Mouse (Mus musculus): ENCODE results near the gene 1700022I11Rik.
"Not testable (repeated sequence)": the region's sequence is repeated elsewhere in the genome, so short reads cannot be mapped to it uniquely, and the experiment has no call there.

The 1700022I11Rik gene

DNA sequence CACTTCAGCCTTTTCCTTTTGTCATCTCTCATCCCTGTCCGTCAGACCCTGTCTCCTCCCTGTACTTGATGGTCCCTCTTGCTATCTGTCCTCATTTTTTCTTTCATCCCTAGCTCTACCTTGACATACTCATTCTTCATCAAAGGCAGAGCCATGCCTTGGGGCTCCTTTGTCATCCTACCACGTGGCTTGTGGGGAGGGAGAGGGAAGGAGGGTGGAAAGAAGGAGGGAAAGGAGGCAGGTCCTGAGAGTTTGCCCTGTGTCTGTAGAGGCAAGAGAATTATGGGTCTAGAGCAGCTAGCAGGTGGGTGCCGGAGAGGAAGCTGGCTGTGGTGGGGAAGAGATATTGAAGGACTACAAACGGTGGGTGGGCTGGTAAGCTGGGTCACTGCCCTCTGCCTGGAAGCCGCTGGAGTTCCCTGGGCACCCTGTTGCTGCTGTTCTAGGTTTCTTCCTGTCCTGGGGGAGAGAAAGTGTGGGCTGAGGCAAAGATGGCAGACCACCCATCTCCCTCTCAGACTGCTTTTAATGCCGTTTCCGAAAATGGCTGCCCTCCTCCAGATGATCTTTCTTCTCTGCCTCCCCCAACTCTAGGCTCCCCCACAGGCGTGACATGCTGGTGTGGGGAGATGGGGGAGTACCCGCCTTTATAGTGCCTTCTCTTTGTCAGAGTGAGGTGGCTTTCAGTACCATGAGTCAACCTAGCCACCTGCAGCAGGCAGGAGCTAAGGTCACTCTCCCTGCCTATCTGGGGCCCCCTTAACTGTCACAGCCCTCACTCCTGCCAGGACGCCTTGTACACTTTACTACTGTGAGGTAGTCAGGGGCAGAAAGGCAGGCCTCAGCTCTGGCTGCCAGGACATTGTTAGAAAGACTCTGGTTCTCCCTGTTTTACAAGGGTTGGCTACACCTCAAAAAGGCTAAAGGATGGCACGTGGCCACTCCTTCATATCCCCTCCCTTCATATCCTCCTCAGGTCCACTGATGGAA lies 17.9 kb upstream of the 1700022I11Rik start:
- no peak for DNase-seq (ENCODE audit: low read depth, low spot score)

- no peak for DNase-seq (ENCODE audit: low read depth, low spot score)
Measured at GRCm38 (mm10) chr4:42952563-42952962, 16.8 kb upstream of the 1700022I11Rik start.

DNA sequence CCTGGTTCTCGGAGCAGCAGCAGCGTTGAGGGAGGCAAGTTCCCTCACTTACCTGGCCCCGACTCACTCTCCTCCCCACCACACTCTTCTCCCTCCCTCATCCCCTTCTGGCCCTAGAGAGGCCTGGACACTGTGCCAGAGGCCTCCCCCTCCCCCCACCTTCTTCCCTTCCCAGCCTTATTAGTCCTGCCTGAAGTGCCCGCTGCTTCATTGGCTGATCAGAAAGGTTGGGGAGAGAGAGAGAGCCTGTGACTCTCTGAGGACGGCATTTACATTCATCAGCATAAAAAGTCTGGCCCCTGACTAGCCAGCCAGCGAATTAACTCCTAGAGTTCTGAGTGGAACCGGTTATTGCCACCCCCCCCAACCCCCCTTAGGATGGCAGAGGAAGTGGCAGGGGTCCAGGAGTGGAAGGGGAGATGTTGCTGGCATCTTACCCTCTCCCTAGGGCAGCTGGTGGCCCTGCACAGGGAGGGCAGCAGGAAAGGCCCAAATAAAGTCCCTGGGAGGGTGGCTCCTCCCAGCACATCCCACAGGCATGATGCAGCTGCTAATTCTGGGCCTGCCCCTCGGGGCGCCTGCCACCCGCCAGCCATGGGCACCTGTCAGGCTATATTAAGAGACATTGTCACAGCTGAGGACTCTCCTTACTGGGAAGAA lies 15.8 kb upstream of the 1700022I11Rik start:
- no peak for DNase-seq (ENCODE audit: low read depth, low spot score)

DNA sequence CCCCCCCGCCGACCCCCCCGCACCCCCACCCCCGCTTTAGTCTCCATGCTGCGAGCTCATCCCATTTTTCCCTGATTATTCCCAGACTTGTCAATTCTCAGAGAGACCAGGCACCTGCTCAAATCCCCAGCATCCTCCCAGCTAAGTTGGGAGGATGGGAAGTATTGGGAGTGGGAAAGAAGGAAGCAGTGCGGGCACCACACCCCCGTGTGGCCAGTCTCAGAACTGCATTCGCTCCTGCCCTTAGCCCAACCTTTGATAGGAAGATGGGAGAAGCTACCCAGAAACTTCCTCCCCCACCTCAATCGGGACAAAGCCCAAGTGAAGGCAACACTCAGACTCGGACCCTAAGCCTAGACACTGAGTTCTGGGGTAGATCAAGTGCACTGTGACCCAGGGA lies 15.1 kb upstream of the 1700022I11Rik start:
- no peak for DNase-seq (ENCODE audit: low read depth, low spot score)

GRCm38 (mm10) chr4:42955200-42955599 lies 14.2 kb upstream of the 1700022I11Rik start:
- DNase-seq (ENCODE audit: low read depth, low spot score), result no peak

GRCm38 (mm10) chr4:42956581-42956980 lies 12.8 kb upstream of the 1700022I11Rik start:
- no peak for DNase-seq (ENCODE audit: low read depth, low spot score)

- no peak for DNase-seq (ENCODE audit: low read depth, low spot score)
Measured at GRCm38 (mm10) chr4:42957306-42957705, 12.1 kb upstream of the 1700022I11Rik start.

GRCm38 (mm10) chr4:42957979-42958378 lies 11.4 kb upstream of the 1700022I11Rik start:
- no peak for DNase-seq (ENCODE audit: low read depth, low spot score)

DNA sequence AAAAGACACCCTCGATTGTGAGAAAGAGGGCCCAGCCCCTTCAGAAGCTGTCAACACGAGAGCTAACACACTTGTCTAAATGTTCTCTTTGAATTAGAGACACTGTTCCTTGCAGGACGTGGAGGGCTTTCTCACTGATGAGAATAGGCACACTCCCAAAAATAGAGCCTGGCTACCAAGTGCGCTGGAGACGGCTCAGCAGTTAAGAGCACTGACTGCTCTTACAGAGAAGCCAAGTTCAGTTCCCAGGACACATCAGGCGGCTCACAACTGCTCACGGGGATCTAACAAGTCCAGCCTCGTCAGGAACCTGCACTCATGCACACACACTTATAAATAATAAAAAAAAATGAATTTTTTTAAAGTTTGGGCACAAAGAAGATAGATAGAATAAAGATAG lies 10.5 kb upstream of the 1700022I11Rik start:
- no peak for DNase-seq (ENCODE audit: low read depth, low spot score)

- DNase-seq (ENCODE audit: low read depth, low spot score), result no peak
Measured at GRCm38 (mm10) chr4:42959382-42959781, 10.0 kb upstream of the 1700022I11Rik start.

DNA sequence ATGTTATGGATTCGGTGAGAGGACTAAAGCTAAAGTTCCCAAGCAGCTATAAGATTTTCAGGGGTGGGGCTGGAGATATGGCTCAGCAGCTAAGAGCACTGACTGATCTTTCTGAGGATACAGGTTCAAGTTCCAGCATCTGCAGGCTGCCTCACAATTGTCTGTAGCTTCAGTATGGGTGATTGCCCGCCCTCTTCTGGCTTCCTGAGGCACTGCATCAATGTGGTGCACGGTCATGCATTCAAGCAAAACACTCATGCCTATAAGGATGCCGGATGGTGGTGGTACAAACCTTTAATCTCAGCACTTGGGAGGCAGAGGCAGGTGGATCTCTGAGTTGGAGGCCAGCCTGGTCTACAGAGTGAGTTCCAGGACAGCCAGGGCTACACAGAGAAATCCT lies 7.8 kb upstream of the 1700022I11Rik start:
- no peak for DNase-seq (ENCODE audit: low read depth, low spot score)

- DNase-seq (ENCODE audit: low read depth, low spot score), result no peak
Measured at GRCm38 (mm10) chr4:42963480-42963879, 5.9 kb upstream of the 1700022I11Rik start.

DNA sequence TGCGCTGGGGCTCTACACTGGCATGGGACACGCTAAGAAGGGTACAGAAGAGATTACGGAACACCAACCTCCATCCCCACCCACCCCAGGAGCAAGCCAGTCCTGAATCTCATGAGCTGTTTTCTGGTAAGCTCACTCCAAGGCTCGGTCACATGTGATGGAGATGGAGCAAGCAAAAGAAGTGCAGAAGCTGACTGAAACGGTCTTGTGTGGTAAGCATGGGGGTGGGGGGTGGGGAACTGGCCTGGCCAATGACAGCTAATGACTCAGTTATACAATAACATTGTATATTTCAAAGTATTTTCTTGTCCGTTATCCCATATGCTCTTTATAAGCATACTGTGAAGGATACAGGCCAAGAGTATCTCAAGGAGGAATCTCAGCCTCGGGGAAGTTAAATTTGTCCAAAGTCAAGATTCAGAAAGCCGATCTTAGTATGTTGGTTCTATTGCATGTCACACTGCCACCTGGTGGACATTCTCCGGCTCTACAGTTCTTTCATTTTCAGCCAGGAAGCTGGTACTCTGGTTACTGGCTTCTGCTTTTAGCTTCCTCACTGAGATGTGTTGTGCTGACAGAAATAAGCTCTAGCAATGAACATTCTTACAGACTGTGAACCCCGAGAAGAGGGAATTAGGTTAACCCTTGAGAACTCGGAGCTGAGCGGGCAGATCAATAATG lies 4.2 kb upstream of the 1700022I11Rik start:
- DNase-seq (ENCODE audit: low read depth, low spot score), result no peak

- DNase-seq (ENCODE audit: low read depth, low spot score), result no peak
Measured at GRCm38 (mm10) chr4:42972952-42973351, 3.5 kb downstream of the 1700022I11Rik start.

DNA sequence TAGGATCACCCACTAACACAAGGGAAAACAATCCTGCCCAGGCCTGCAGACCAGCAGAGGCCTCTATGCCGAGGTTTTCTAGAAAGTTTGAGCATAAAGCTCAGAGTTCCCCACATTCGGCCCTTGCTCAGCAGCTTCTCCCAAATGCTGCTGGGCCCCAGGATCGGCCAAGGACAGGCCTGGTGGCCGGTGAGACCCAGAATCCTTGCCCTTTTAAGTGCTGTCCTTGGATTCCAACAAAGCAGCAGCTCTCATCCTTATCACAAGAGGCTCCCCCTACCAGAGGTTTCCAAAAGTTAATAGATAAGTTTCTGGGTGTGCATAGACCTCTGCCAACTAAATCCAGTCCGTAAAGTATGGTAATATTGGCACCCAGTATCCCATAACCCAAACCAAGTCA lies 4.5 kb downstream of the 1700022I11Rik start:
- no peak for DNase-seq (ENCODE audit: low read depth, low spot score)

DNA sequence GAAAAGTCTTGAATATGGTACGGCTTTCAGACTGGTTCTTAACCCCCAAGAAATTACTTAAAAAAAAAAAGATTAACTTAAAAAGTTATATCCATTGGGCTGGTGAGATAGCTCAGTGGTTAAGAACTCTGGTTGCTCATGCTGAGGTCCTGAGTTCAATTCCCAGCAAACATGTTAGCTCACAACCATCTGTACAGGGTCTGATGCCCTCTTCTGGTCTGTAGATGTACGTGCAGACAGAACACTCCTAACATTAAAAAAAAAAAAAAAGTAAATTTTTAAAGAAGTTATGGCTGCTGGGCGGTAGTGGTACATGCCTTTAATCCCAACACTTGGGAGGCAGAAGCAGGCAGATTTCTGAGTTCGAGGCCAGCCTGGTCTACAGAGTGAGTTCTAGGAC lies 8.7 kb downstream of the 1700022I11Rik start:
- DNase-seq (ENCODE audit: low read depth, low spot score), result no peak

DNA sequence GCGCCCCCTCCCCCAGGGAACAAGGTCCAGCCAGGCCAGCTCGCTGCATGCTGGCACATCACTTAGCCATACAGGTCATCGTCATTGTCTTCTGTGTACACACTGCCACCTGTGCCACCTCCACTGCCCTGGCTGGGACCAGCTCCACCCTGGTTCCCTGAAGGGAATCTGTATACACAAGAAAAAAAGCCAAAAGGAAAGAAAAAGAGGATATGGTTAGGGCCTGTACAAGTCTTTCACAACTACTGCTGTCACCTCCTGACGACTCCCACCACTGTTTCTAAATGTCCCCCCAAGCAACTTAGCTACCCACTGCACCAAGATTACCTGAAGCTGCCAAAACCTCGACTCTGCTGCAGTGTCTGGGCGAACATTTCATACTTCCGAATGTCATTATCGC lies 11.1 kb downstream of the 1700022I11Rik start:
- DNase-seq (ENCODE audit: low read depth, low spot score), result not testable (repeated sequence)

- no peak for DNase-seq (ENCODE audit: low read depth, low spot score)
Measured at GRCm38 (mm10) chr4:42988296-42988695, 18.9 kb downstream of the 1700022I11Rik start.

- no peak for DNase-seq (ENCODE audit: low read depth, low spot score)
Measured at GRCm38 (mm10) chr4:42998022-42998421, 28.6 kb downstream of the 1700022I11Rik start.

DNA sequence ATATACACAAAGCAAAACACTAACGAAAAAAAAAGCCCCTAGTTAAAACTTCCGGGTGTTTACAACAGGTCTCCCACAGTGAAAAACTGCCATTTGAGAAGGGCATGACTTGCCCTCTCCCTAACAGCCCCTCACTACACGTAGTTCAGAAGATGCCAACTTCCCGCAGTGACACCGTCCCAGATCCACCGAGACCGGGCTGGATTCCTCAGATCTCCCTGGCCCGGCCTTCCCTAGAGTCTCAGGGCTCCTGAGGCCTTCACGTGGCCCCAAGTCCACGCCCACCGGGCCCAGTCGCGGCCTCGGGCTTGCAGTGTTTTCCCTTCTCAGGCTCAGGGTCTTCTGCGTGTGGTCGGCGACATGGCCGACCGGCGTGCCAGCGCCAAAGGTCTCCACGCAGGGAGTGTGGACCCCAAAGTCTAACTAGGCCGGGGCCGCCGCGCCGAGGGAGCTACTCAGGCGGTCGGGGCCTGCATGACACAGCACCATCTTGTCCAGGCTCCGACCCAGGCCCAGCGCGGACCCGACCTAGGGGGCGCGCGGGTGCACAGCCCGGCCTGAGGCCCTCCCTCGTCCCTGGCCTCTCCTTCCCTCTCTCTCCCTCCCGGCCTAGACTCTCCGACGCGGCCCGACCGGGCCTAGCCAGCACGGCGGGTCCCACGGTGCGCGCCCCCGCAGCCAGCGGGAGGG lies 30.2 kb downstream of the 1700022I11Rik start:
- peak; percentile 34 for DNase-seq (ENCODE audit: low read depth, low spot score)

- peak; percentile 100 for DNase-seq (ENCODE audit: low read depth, low spot score)
Measured at GRCm38 (mm10) chr4:43000141-43000986, 31.0 kb downstream of the 1700022I11Rik start, which contains the start of gene Vcp. Gene Vcp (minus strand): TSS chr4:43000507.

Data from brain, embryonic 18.5 days (tissue).